Mouse (Mus musculus): Measurements from ENCODE around the gene Adam19. TPM values are rescaled to one million over a fixed set of nuclear protein-coding genes. Genes with fewer than 3 reads are reported as not detected.

Gene Adam19
- polyA plus RNA-seq, 1 experiment from 2014 or later, result 24.7 TPM

GRCm38 (mm10) chr11:46125835-46126229 lies 70.0 kb downstream of the Adam19 start:
- Histone ChIP-seq H3K9me3 (no peaks in the 10 kb centered on the region), H3K4me2 (no peak overlapping the region), H3K9ac (no peak overlapping the region), H3K27me3 (replicated peaks) (no peaks in the 10 kb centered on the region), H3K4me3 (no peak overlapping the region), H3K4me1 (peaks cover 22% of the 10 kb centered on the region), H3K27ac (replicated peaks) (no peak overlapping the region), H3K36me3 (peaks cover 93% of the 10 kb centered on the region)
- whole genome bisulfite sequencing, result 86% methylated on average over 7 of the region's 7 CpGs
- no peak for ATAC-seq (ENCODE audit: extremely low read depth, insufficient number of reproducible peaks, low FRiP score, low TSS enrichment)

- no peak overlapping the region for H3K27ac ChIP-seq (replicated peaks)
- no peak overlapping the region for H3K4me3 ChIP-seq
- H3K27me3 ChIP-seq (replicated peaks), result no peaks in the 10 kb centered on the region
- peaks cover 93% of the 10 kb centered on the region for H3K36me3 ChIP-seq
- H3K9ac ChIP-seq, result no peak overlapping the region
- no peak for ATAC-seq (ENCODE audit: extremely low read depth, insufficient number of reproducible peaks, low FRiP score, low TSS enrichment)
- H3K9me3 ChIP-seq, result no peaks in the 10 kb centered on the region
- H3K4me2 ChIP-seq, result no peak overlapping the region
- 83% methylated on average over 7 of the region's 7 CpGs for WGBS
- H3K4me1 ChIP-seq, result peaks cover 24% of the 10 kb centered on the region
These were observed 70.5 kb downstream of the Adam19 start for GRCm38 (mm10) chr11:46126317-46126716.

GRCm38 (mm10) chr11:46126827-46127410 lies 71.1 kb downstream of the Adam19 start:
- WGBS, result 82% methylated on average over 11 of the region's 11 CpGs
- no peak overlapping the region for H3K9ac ChIP-seq
- peak overlapping the region; percentile 45; the same call in 1 of the 2 replicates for H3K27ac ChIP-seq (replicated peaks)
- H3K36me3 ChIP-seq, result peaks cover 93% of the 10 kb centered on the region
- no peaks in the 10 kb centered on the region for H3K9me3 ChIP-seq
- no peak overlapping the region for H3K4me3 ChIP-seq
- peaks cover 20% of the 10 kb centered on the region for H3K4me1 ChIP-seq
- no peak for ATAC-seq (ENCODE audit: extremely low read depth, insufficient number of reproducible peaks, low FRiP score, low TSS enrichment)
- no peaks in the 10 kb centered on the region for H3K27me3 ChIP-seq (replicated peaks)
- no peak overlapping the region for H3K4me2 ChIP-seq

GRCm38 (mm10) chr11:46127621-46128547 lies 72.1 kb downstream of the Adam19 start:
- H3K27ac ChIP-seq (replicated peaks), result peak overlapping the region; percentile 45
- WGBS, result 76% methylated on average over 15 of the region's 15 CpGs
- no peak overlapping the region for H3K4me3 ChIP-seq
- H3K27me3 ChIP-seq (replicated peaks), result no peaks in the 10 kb centered on the region
- H3K36me3 ChIP-seq, result peaks cover 91% of the 10 kb centered on the region
- H3K9ac ChIP-seq, result no peak overlapping the region
- peaks cover 20% of the 10 kb centered on the region for H3K4me1 ChIP-seq
- no peak overlapping the region for H3K4me2 ChIP-seq
- ATAC-seq (ENCODE audit: extremely low read depth, insufficient number of reproducible peaks, low FRiP score, low TSS enrichment), result no peak
- no peaks in the 10 kb centered on the region for H3K9me3 ChIP-seq

GRCm38 (mm10) chr11:46128548-46128945 lies 72.8 kb downstream of the Adam19 start:
- Histone ChIP-seq H3K36me3 (peaks cover 90% of the 10 kb centered on the region), H3K9ac (no peak overlapping the region), H3K4me2 (no peak overlapping the region), H3K27ac (replicated peaks) (no peak overlapping the region), H3K9me3 (no peaks in the 10 kb centered on the region), H3K4me1 (peaks cover 20% of the 10 kb centered on the region), H3K27me3 (replicated peaks) (no peaks in the 10 kb centered on the region), H3K4me3 (no peak overlapping the region)
- no peak for ATAC-seq (ENCODE audit: extremely low read depth, insufficient number of reproducible peaks, low FRiP score, low TSS enrichment)
- WGBS, result 66% methylated on average over 9 of the region's 9 CpGs

GRCm38 (mm10) chr11:46131022-46131986 lies 75.5 kb downstream of the Adam19 start:
- H3K9me3 ChIP-seq, result no peaks in the 10 kb centered on the region
- no peak for ATAC-seq (ENCODE audit: extremely low read depth, insufficient number of reproducible peaks, low FRiP score, low TSS enrichment)

GRCm38 (mm10) chr11:46134899-46135298 lies 79.1 kb downstream of the Adam19 start:
- no peak overlapping the region for H3K27ac ChIP-seq (replicated peaks)
- H3K27me3 ChIP-seq (replicated peaks), result no peaks in the 10 kb centered on the region
- no peak overlapping the region for H3K9ac ChIP-seq
- H3K4me1 ChIP-seq, result peaks cover 11% of the 10 kb centered on the region
- H3K4me3 ChIP-seq, result no peak overlapping the region
- WGBS, result 94% methylated on average over 2 of the region's 2 CpGs
- no peaks in the 10 kb centered on the region for H3K9me3 ChIP-seq
- H3K4me2 ChIP-seq, result no peak overlapping the region
- ATAC-seq (ENCODE audit: extremely low read depth, insufficient number of reproducible peaks, low FRiP score, low TSS enrichment), result no peak
- H3K36me3 ChIP-seq, result peaks cover 94% of the 10 kb centered on the region

More at GRCm38 (mm10) chr11:46131022-46131986, 75.5 kb downstream of the Adam19 start:
- Histone ChIP-seq H3K27me3 (replicated peaks) (no peaks in the 10 kb centered on the region), H3K4me2 (no peak overlapping the region), H3K4me3 (no peak overlapping the region), H3K9ac (no peak overlapping the region), H3K36me3 (peaks cover 90% of the 10 kb centered on the region), H3K4me1 (peaks cover 20% of the 10 kb centered on the region), H3K27ac (replicated peaks) (0 out of 2 replicates have a peak overlapping the region, but pooled peaks have one; percentile 20)
- WGBS, result 65% methylated on average over 17 of the region's 17 CpGs

GRCm38 (mm10) chr11:46143342-46143741 lies 87.5 kb downstream of the Adam19 start:
- 72% methylated on average over 6 of the region's 6 CpGs for WGBS
- Histone ChIP-seq H3K4me1 (no peaks in the 10 kb centered on the region), H3K4me3 (no peak overlapping the region), H3K4me2 (no peak overlapping the region), H3K27ac (replicated peaks) (no peak overlapping the region), H3K27me3 (replicated peaks) (no peaks in the 10 kb centered on the region), H3K9ac (no peak overlapping the region), H3K9me3 (no peaks in the 10 kb centered on the region), H3K36me3 (peaks cover 86% of the 10 kb centered on the region)
- no peak for ATAC-seq (ENCODE audit: extremely low read depth, insufficient number of reproducible peaks, low FRiP score, low TSS enrichment)

GRCm38 (mm10) chr11:46145163-46145875 lies 89.5 kb downstream of the Adam19 start:
- H3K4me2 ChIP-seq, result no peak overlapping the region
- H3K27ac ChIP-seq (replicated peaks), result no peak overlapping the region; the same call in 1 of the 2 replicates
- WGBS, result 82% methylated on average over 11 of the region's 11 CpGs
- no peaks in the 10 kb centered on the region for H3K4me1 ChIP-seq
- peaks cover 78% of the 10 kb centered on the region for H3K36me3 ChIP-seq
- ATAC-seq (ENCODE audit: extremely low read depth, insufficient number of reproducible peaks, low FRiP score, low TSS enrichment), result no peak
- H3K9me3 ChIP-seq, result no peaks in the 10 kb centered on the region
- no peaks in the 10 kb centered on the region for H3K27me3 ChIP-seq (replicated peaks)
- H3K4me3 ChIP-seq, result no peak overlapping the region
- H3K9ac ChIP-seq, result no peak overlapping the region

- 88% methylated on average over 5 of the region's 5 CpGs for WGBS
- Histone ChIP-seq H3K4me2 (no peak overlapping the region), H3K36me3 (peaks cover 75% of the 10 kb centered on the region), H3K4me3 (no peak overlapping the region), H3K4me1 (no peaks in the 10 kb centered on the region), H3K9ac (no peak overlapping the region), H3K9me3 (no peaks in the 10 kb centered on the region), H3K27me3 (replicated peaks) (no peaks in the 10 kb centered on the region), H3K27ac (replicated peaks) (no peak overlapping the region)
- no peak for ATAC-seq (ENCODE audit: extremely low read depth, insufficient number of reproducible peaks, low FRiP score, low TSS enrichment)
These were observed 90.8 kb downstream of the Adam19 start for GRCm38 (mm10) chr11:46146619-46147018.
